Comparison of ENCODE assay signal across 8 mouse cellular contexts in the genomic region with DNA sequence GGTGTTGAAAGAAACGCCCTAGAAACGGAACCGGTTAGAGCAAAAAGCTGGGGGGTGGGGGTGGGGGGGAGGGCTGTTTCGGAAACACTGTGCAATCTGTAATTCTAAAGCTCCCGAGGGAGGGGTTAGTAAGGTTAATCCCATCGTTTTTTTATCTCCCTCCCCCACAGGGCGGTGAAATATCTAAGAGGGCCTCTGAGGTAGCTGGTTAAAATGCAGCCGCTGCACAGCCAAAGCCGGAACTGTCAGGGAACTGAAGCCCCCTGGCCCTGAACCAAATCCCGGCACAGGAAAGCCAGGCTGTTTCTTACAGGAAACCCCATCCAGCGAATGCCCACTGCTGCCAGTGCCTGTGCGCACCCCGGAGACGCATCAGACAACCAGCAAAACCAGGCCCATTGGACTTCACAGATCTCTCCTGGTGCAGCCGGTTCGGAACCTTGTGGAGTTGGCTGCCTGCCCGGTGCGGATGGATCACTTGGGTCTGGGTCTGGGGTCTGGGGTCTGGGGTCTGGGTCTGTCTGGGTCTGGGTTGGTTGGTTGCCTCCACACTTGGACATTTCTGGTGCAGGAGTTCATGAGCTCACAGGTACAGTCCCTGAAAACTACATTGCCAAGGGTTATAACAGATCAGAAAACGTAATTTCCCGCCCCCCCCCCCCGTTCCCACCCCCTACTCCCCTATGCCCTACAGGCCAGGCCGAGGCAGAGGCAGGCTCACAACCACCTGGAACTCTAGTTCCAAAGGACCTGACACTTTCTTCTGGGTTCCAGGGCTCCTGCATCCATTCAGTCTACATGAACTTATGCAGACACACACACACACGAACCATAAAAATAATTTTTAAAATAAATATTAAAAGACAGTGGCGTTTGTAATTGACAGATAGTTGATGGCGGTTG.
DNase-seq lines count a peak whose midpoint lies in the region; ATAC-seq and TF ChIP-seq lines count a peak whose summit lies in the region.

No protein-coding gene starts in this region.

- H3K4me3 ChIP-seq in lung, embryonic 14.5 days (ENCODE audit: low read depth, low read length) = peak overlapping the region; percentile 17; the same call in 1 of the 2 replicates
- peak overlapping the region; percentile 25 for H3K4me3 ChIP-seq in embryonic facial prominence, embryonic 15.5 days (replicated peaks)
- peak overlapping the region; percentile 24 for H3K4me3 ChIP-seq in limb, embryonic 12.5 days (replicated peaks)
- H3K4me3 ChIP-seq in midbrain, embryonic 16.5 days (ENCODE audit: low read depth, low read length) = peak overlapping the region; percentile 17

- peak; percentile 72 for DNase-seq in lung, embryonic 14.5 days
- no peak for DNase-seq in lung, adult 18-20 months
- DNase-seq in MN1 (ENCODE audit: low spot score) = no peak
- no peak for DNase-seq in ovary, postnatal 14 days (ENCODE audit: low spot score)

- peak overlapping the region; percentile 64 for H3K4me2 ChIP-seq in lung, embryonic 14.5 days
- H3K4me2 ChIP-seq in embryonic facial prominence, embryonic 15.5 days (replicated peaks) = peak overlapping the region; percentile 46
- H3K4me2 ChIP-seq in limb, embryonic 12.5 days = peak overlapping the region; percentile 54
- H3K4me2 ChIP-seq in midbrain, embryonic 16.5 days (ENCODE audit: low read length) = peak overlapping the region; percentile 52

- peak overlapping the region; percentile 36; the same call in 1 of the 2 replicates for H3K9ac ChIP-seq in lung, embryonic 14.5 days
- H3K9ac ChIP-seq in embryonic facial prominence, embryonic 15.5 days = no peak overlapping the region
- 0 out of 2 replicates have a peak overlapping the region, but pooled peaks have one; percentile 37 for H3K9ac ChIP-seq in limb, embryonic 12.5 days (replicated peaks)
- H3K9ac ChIP-seq in midbrain, embryonic 16.5 days (ENCODE audit: low read depth, low read length) = peak overlapping the region; percentile 42; the same call in 1 of the 2 replicates

- H3K9me3 ChIP-seq in lung, embryonic 14.5 days (ENCODE audit: low read depth, low read length) = no peaks in the 10 kb centered on the region
- no peaks in the 10 kb centered on the region for H3K9me3 ChIP-seq in embryonic facial prominence, embryonic 15.5 days (replicated peaks)
- H3K9me3 ChIP-seq in limb, embryonic 12.5 days = no peaks in the 10 kb centered on the region
- no peaks in the 10 kb centered on the region for H3K9me3 ChIP-seq in midbrain, embryonic 16.5 days (replicated peaks; ENCODE audit: control insufficient read depth, low read length, poor library complexity, severe bottlenecking)

- H3K27me3 ChIP-seq in lung, embryonic 14.5 days (ENCODE audit: insufficient read depth, low read length) = no peaks in the 10 kb centered on the region
- no peaks in the 10 kb centered on the region for H3K27me3 ChIP-seq in embryonic facial prominence, embryonic 15.5 days
- H3K27me3 ChIP-seq in limb, embryonic 12.5 days = peaks cover 3% of the 10 kb centered on the region; the same call in 1 of the 2 replicates
- no peaks in the 10 kb centered on the region for H3K27me3 ChIP-seq in midbrain, embryonic 16.5 days (ENCODE audit: control insufficient read depth, insufficient read depth, low read depth, low read length)

- no peak for TF ChIP-seq CTCF in lung, embryonic 14.5 days (IDR thresholded peaks at IDR 0.05; ENCODE audit: low read depth)

- no peaks in the 10 kb centered on the region for H3K36me3 ChIP-seq in lung, embryonic 14.5 days (ENCODE audit: insufficient read depth)
- H3K36me3 ChIP-seq in embryonic facial prominence, embryonic 15.5 days = no peaks in the 10 kb centered on the region
- H3K36me3 ChIP-seq in limb, embryonic 12.5 days = no peaks in the 10 kb centered on the region
- no peaks in the 10 kb centered on the region for H3K36me3 ChIP-seq in midbrain, embryonic 16.5 days (ENCODE audit: control insufficient read depth, insufficient read depth, low read length)

- H3K27ac ChIP-seq in lung, embryonic 14.5 days (ENCODE audit: low read depth) = no peak overlapping the region
- no peak overlapping the region for H3K27ac ChIP-seq in embryonic facial prominence, embryonic 15.5 days (replicated peaks)
- peak overlapping the region; percentile 2; the same call in 1 of the 2 replicates for H3K27ac ChIP-seq in limb, embryonic 12.5 days
- peak overlapping the region; percentile 63; the same call in 1 of the 2 replicates for H3K27ac ChIP-seq in midbrain, embryonic 16.5 days (ENCODE audit: low read length)

- peak; percentile 55 for ATAC-seq in lung, embryonic 14.5 days (ENCODE audit: insufficient read depth)
- ATAC-seq in embryonic facial prominence, embryonic 15.5 days (ENCODE audit: insufficient number of reproducible peaks, low FRiP score, low TSS enrichment, low read depth) = 0 out of 2 replicates have a peak, but pooled peaks have one; percentile 7
- peak; percentile 29 to 44 for ATAC-seq in hematopoietic stem cell, adult 5-6 weeks (replicated peaks in 1 of 2; ENCODE audit: insufficient read depth in 1 of 2, low FRiP score in 2 of 2, low TSS enrichment in 1 of 2, low read depth in 1 of 2, poor library complexity in 2 of 2, severe bottlenecking in 2 of 2)
- peak; percentile 67 for ATAC-seq in limb, embryonic 12.5 days (ENCODE audit: insufficient number of reproducible peaks, insufficient read depth, low FRiP score, low TSS enrichment, low read depth)
- ATAC-seq in midbrain, embryonic 16.5 days = peak; percentile 77

- peaks cover 6% of the 10 kb centered on the region; the same call in 1 of the 2 replicates for H3K4me1 ChIP-seq in lung, embryonic 14.5 days (ENCODE audit: insufficient read depth)
- H3K4me1 ChIP-seq in embryonic facial prominence, embryonic 15.5 days = peaks cover 11% of the 10 kb centered on the region
- peaks cover 18% of the 10 kb centered on the region for H3K4me1 ChIP-seq in limb, embryonic 12.5 days (replicated peaks)
- peaks cover 11% of the 10 kb centered on the region for H3K4me1 ChIP-seq in midbrain, embryonic 16.5 days (ENCODE audit: control insufficient read depth, insufficient read depth, low read length)

- WGBS in lung, embryonic 14.5 days = 16% methylated on average over 25 of the region's 25 CpGs
- WGBS in embryonic facial prominence, embryonic 15.5 days = 22% methylated on average over 25 of the region's 25 CpGs
- 24% methylated on average over 25 of the region's 25 CpGs for WGBS in limb, embryonic 12.5 days
- WGBS in midbrain, embryonic 16.5 days = 29% methylated on average over 25 of the region's 25 CpGs

Comparison
In these comparisons a context has a peak if more than half of its experiments do, and no peak if none do; other contexts are left out.
1. ATAC-seq: peak in every context shown above with its lines; median percentile 77 in midbrain, embryonic 16.5 days; 67 in limb, embryonic 12.5 days; 55 in lung, embryonic 14.5 days; 36 in hematopoietic stem cell, adult 5-6 weeks; 7 in embryonic facial prominence, embryonic 15.5 days.
2. H3K27ac ChIP-seq: peak in limb, embryonic 12.5 days (single experiment) and midbrain, embryonic 16.5 days (single experiment); none in lung, embryonic 14.5 days (single experiment) and embryonic facial prominence, embryonic 15.5 days (single experiment).
3. Peak in every context shown above with its lines, with median percentiles within 50 percentile points of each other: H3K4me2 ChIP-seq and H3K4me3 ChIP-seq.